Mouse (Mus musculus) urinary bladder, postnatal 0 days (tissue): ENCODE measurements around the gene Ap3s2. TPM values are rescaled to one million over a fixed set of nuclear protein-coding genes. Genes with fewer than 3 reads are reported as not detected.

Source experiments
- microRNA-seq: library from miRNA; unstranded; fragments of <30 nt; microRNA quantifications from one replicate; pipeline ENCODE4, GENCODE M21; 2016
- polyA plus RNA-seq: library from polyadenylated mRNA; unstranded; fragments of >200 nt; fragmentation: Nextera tagmentation; extraction: Ambion mirVana; gene quantifications from 2 replicates; pipeline ENCODE4 v1.2.1, GENCODE M21; 2015

Ap3s2 gene
- polyA plus RNA-seq: 16.7 and 20.4 TPM in 2 replicates

DNA sequence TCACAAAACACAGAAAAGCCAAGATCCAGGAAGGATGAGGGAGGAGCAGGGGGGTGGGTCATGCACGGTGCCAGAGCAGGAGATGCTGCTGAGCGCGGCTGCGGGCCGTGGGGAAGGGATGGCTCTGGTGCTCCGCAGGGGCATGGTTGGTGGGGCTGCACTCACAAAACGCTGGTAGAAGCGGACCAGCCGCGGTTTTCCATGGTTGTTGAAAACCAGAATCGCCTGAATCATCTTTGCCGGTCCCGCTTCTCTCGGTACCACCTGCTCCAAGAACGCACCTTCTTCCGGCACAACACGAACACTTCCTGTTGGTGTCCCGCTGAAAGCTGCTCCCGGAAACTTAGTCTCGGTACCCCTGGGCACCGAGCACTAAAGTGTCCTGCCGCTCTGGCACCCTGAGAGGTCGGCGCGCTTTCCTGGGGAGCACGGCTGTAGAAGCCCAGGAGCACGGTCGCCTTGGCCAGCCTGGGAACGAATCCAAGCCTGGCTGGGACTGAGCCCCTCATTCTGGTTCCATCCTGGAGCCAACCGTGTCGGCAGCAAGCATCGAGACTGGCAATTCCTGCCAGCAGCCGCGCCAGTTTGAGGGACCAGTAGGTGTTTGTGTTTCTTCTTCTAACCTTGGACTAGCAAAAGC lies at the start of gene Ap3s2:
Gene Ap3s2 (minus strand): TSS at position 306 of the 640 bp plus-strand sequence.

DNA sequence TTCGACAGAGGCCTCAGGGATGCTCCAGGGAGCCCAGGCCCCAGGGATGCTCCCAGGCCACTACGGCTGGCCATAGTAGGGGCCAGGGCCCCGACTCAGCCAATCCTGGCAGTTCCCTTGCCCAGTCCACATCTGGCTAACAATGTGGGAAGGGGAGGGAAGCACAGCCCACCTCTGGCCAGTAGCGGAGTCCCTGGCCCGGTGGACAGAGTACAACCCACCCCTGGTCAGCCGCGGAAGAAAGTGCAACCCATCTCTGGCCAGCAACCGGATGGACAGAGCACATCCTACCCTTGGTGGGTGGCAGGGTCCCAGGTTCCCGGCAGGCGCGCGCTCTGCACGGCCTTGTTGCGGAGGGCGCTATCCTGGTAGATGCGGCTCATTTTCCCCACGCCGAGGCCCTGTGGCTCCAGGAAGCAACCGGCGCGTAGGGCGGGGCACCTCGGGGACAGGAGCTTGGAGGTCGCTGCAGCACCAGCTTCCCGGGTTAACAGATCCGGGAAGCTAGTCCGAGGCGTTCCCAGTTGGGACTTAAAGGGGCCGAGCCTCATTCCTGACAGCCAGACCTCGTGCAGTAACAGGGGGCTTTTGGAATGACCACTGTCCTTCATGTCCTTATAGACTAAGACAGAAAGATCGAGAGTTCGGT lies 14.5 kb upstream of the Ap3s2 start, which contains the start of gene Arpin:
Gene Arpin (minus strand): TSS at position 498 of the 649 bp plus-strand sequence.

DNA sequence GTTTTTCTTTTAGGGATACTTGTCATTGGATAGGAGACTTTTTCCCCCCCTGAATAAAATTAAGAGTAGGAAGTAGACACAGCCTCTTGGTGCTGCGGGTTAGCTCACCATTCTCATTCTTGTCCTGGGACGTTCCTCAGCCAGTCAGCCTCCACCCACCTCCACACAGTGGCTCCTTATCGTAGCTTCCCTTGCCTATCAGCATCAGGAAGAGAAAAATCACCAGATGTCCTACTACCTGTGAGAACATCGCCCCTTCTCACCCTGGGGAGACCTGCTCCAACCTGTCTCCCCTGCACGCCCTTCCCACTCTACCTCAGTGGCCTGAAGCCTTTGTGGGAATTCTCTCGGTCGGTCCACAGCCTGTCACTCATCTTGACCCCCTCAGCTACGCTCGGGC lies 59.6 kb downstream of the Ap3s2 start, which contains the start of gene Anpep:
Gene Anpep (minus strand): TSS at position 249 of the 400 bp plus-strand sequence.

Small RNAs within 50 kb of the gene (microRNA-seq; reads per million reads assigned to microRNA genes)
- not detected for gene Gm24541

Other genes with a start within 250 kb of the Ap3s2 start
- gene Kif7, start 204.9 kb downstream of the Ap3s2 start, polyA plus RNA-seq: 1.7 and 2.1 TPM in 2 replicates
- not detected in 2 replicates for gene Plin1, start 187.7 kb downstream of the Ap3s2 start, polyA plus RNA-seq
- gene Pex11a, start 177.5 kb downstream of the Ap3s2 start, polyA plus RNA-seq: 6.6 and 6.8 TPM in 2 replicates
- not detected in 2 replicates for gene Wdr93, start 177.5 kb downstream of the Ap3s2 start, polyA plus RNA-seq
- gene Mesp1, start 126.9 kb downstream of the Ap3s2 start, polyA plus RNA-seq: not detected in 2 replicates
- 0.18 TPM in 2 replicates for gene Mesp2, start 109.9 kb downstream of the Ap3s2 start, polyA plus RNA-seq
- 10.7 and 13.1 TPM in 2 replicates for gene Anpep, start 59.6 kb downstream of the Ap3s2 start, polyA plus RNA-seq
- gene Arpin, start 14.7 kb upstream of the Ap3s2 start, polyA plus RNA-seq: 24.4 and 29.4 TPM in 2 replicates
- gene Zfp710, start 104.2 kb upstream of the Ap3s2 start, polyA plus RNA-seq: 5.6 and 6.7 TPM in 2 replicates
- gene Idh2, start 194.7 kb upstream of the Ap3s2 start, polyA plus RNA-seq: 198 and 204 TPM in 2 replicates